Mouse (Mus musculus) MEL (cell line): ENCODE measurements around the gene Rapgef4. TPM values are rescaled to one million over a fixed set of nuclear protein-coding genes. Genes with fewer than 3 reads are reported as not detected.

Source experiments
- DNase-seq: peaks from one replicate; pipeline ENCODE4 v3.0.0; 2011; ENCODE audit warnings: low read depth, low spot score
- H3K27ac ChIP-seq: 2 replicates; pipeline ENCODE4 v1.5.1; 2012; ENCODE audit warnings: low read depth, mild to moderate bottlenecking, control low read depth, low read length, moderate library complexity; ENCODE audit not compliant: control insufficient read depth
- H3K27me3 ChIP-seq, 2 experiments: fragments of 150-350 bp in 1 of 2; sonication (generic) in 1 of 2; 2 replicates each; pipeline ENCODE4 v1.6.1; 2012; ENCODE audit warnings: low read length in 2 of 2, mild to moderate bottlenecking in 2 of 2, improper control_type of control experiment in 1 of 2, moderate library complexity in 1 of 2; ENCODE audit not compliant: insufficient read depth in 2 of 2, control insufficient read depth in 1 of 2
- H3K36me3 ChIP-seq, 2 experiments: 2 replicates each; pipeline ENCODE4 v1.6.1; 2012 to 2014; ENCODE audit warnings: low read length in 2 of 2, improper control_type of control experiment in 1 of 2, inconsistent platforms in 1 of 2, mild to moderate bottlenecking in 1 of 2; ENCODE audit not compliant: insufficient read depth in 2 of 2, control insufficient read depth in 1 of 2
- H3K4me1 ChIP-seq, 2 experiments: fragments of 150-350 bp in 1 of 2; sonication (generic) in 1 of 2; 2 replicates each; pipeline ENCODE4 v1.6.1; 2012; ENCODE audit warnings: low read length in 2 of 2, improper control_type of control experiment in 1 of 2, mild to moderate bottlenecking in 1 of 2; ENCODE audit not compliant: insufficient read depth in 2 of 2, control insufficient read depth in 1 of 2
- H3K4me3 ChIP-seq, 2 experiments: fragments of 150-350 bp in 1 of 2; sonication (generic) in 1 of 2; 2 replicates each; pipeline ENCODE4 v1.5.1; 2012; ENCODE audit warnings: low read depth in 2 of 2, low read length in 2 of 2, mild to moderate bottlenecking in 2 of 2, moderate library complexity in 2 of 2, control low read depth in 1 of 2, improper control_type of control experiment in 1 of 2; ENCODE audit not compliant: control insufficient read depth in 1 of 2, insufficient read depth in 1 of 2
- H3K79me2 ChIP-seq: 2 replicates; pipeline ENCODE4 v1.6.1; 2012; ENCODE audit warnings: mild to moderate bottlenecking, low read length, moderate library complexity; ENCODE audit not compliant: control insufficient read depth, poor library complexity, insufficient read depth
- H3K9ac ChIP-seq: 2 replicates; pipeline ENCODE4 v1.6.1; 2012; ENCODE audit warnings: low read depth, mild to moderate bottlenecking, control low read depth, low read length, moderate library complexity; ENCODE audit not compliant: control insufficient read depth, poor library complexity, severe bottlenecking
- H3K9me3 ChIP-seq: fragments of 150-350 bp; sonication (generic); replicated peaks from 2 replicates; pipeline ENCODE4 v1.6.1; 2012; ENCODE audit warnings: mild to moderate bottlenecking, low read length, improper control_type of control experiment, moderate library complexity; ENCODE audit not compliant: insufficient read depth
- CTCF ChIP-seq, 3 experiments: IDR thresholded peaks in 2 of 3; conservative IDR thresholded peaks in 1 of 3; 2 replicates each; pipeline ENCODE4 v1.5.1; 2011 to 2012; ENCODE audit warnings: low read length in 3 of 3, low read depth in 2 of 3, mild to moderate bottlenecking in 2 of 3, improper control_type of control experiment in 1 of 3, inconsistent platforms in 1 of 3, mixed read lengths in 1 of 3, moderate library complexity in 1 of 3; ENCODE audit not compliant: control insufficient read depth in 1 of 3, insufficient read depth in 1 of 3, poor library complexity in 1 of 3, severe bottlenecking in 1 of 3
- ETS1 ChIP-seq: IDR thresholded peaks from 2 replicates; pipeline ENCODE4 v1.6.1; 2012; ENCODE audit warnings: low read depth, mild to moderate bottlenecking, inconsistent platforms, low read length, improper control_type of control experiment, moderate library complexity
- GATA1 ChIP-seq: IDR thresholded peaks from 2 replicates; pipeline ENCODE4 v1.6.1; 2011; ENCODE audit warnings: low read depth, low read length, improper control_type of control experiment
- MAFK ChIP-seq: IDR thresholded peaks from 2 replicates; pipeline ENCODE4 v1.6.1; 2011; ENCODE audit warnings: low read depth, mild to moderate bottlenecking, low read length, improper control_type of control experiment, borderline replicate concordance
- MAZ ChIP-seq: IDR thresholded peaks from 2 replicates; pipeline ENCODE4 v1.6.1; 2012; ENCODE audit warnings: low read depth, mild to moderate bottlenecking, inconsistent platforms, low read length, improper control_type of control experiment
- NELFE ChIP-seq: IDR thresholded peaks from 2 replicates; pipeline ENCODE4 v1.6.1; 2011; ENCODE audit warnings: low read depth, low read length, improper control_type of control experiment
- RCOR1 ChIP-seq: IDR thresholded peaks from 2 replicates; pipeline ENCODE4 v1.6.1; 2012; ENCODE audit warnings: low read depth, mild to moderate bottlenecking, inconsistent platforms, low read length, improper control_type of control experiment
- SIN3A ChIP-seq: IDR thresholded peaks from 2 replicates; pipeline ENCODE4 v1.6.1; 2012; ENCODE audit warnings: low read length, improper control_type of control experiment, inconsistent platforms
- TAL1 ChIP-seq: IDR thresholded peaks from 2 replicates; pipeline ENCODE4 v1.6.1; 2012; ENCODE audit warnings: mild to moderate bottlenecking, inconsistent platforms, low read length, moderate library complexity, mixed read lengths
- ZNF384 ChIP-seq: IDR thresholded peaks from 2 replicates; pipeline ENCODE4 v1.6.1; 2012; ENCODE audit warnings: low read depth, mild to moderate bottlenecking, inconsistent platforms, low read length, improper control_type of control experiment
- polyA plus RNA-seq, 2 experiments: library from polyadenylated mRNA; stranded (reverse) in 1 of 2; unstranded in 1 of 2; fragments of >175 nt in 1 of 2; fragments of >200 nt in 1 of 2; gene quantifications; 2 replicates each; pipeline versions ENCODE4 v1.2.1 to v1.2.4; 2012; ENCODE audit warnings: low replicate concordance in 2 of 2, low read depth in 1 of 2; ENCODE audit not compliant: insufficient read length in 2 of 2, insufficient read depth in 1 of 2, missing spikeins in 1 of 2
- total RNA-seq: library from RNA; depleted of rRNA; stranded (reverse); fragments of 300-350 nt; gene quantifications from 2 replicates; pipeline ENCODE4 v1.2.3, GENCODE M21; 2012

The Rapgef4 gene
- total and polyA plus RNA-seq, 3 experiments: not detected

DNA sequence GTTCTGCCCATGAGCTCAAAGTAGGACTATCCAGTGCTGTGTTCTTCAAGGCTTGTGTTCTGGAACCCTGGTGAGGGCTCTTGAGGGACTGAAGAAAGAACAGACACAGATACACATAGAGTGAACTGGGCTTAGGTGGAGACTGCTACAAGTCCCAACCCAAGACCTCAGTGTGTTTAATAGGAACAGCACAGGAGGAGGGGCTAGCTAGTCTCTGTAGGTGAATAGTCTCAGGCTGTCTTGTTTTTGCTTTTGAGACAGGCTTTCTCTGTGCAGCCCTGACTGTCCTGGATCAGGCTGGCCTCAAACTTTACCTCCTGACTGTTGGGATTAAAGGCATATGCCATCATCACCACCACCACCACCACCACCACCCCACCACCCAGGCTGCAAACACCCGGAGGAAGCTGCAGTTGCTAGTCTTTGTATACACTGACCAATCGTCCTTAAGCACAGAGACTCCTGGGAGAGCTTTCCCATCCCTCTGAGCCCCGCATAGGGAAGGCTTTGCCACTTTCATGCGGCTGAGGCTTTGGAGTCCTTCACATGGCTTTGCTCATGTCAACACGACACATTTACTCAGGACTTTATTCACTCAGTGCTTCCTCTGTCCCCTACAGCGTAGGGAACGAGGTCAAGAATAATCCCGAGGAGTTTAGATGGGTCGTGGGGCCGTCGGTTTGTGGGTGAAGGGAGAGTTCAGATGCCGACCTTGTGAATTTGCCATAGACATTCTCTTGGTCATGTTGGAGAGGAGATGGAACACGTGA is 22.9 kb downstream of the Rapgef4 start:
- Histone ChIP-seq H3K79me2 (no peaks in the 10 kb centered on the region), H3K27me3 (peaks cover 0 to 3% of the 10 kb centered on the region in 2 experiments; a peak in 2 of 4 replicates), H3K36me3 (no peaks in the 10 kb centered on the region), H3K9ac (no peak overlapping the region), H3K4me1 (no peaks in the 10 kb centered on the region), H3K4me3 (no peak overlapping the region), H3K27ac (no peak overlapping the region), H3K9me3 (no peaks in the 10 kb centered on the region)
- no peak for DNase-seq
- TF ChIP-seq MAZ (no peak), TAL1 (no peak), RCOR1 (no peak), GATA1 (no peak)

GRCm38 (mm10) chr2:72005051-72005450 is 24.0 kb downstream of the Rapgef4 start:
- no peak overlapping the region for H3K27ac ChIP-seq
- TF ChIP-seq MAFK (no peak), ETS1 (no peak), SIN3A (no peak), CTCF (IDR thresholded peaks at IDR 0.05 in 2 of 3, conservative IDR thresholded peaks at IDR 0.05 in 1 of 3; ENCODE audit: control insufficient read depth in 1 of 3, insufficient read depth in 1 of 3, low read depth in 2 of 3, low read length in 3 of 3, poor library complexity in 1 of 3, severe bottlenecking in 1 of 3) (no peak)
- H3K27me3 ChIP-seq: peaks cover 0 to 3% of the 10 kb centered on the region in 2 experiments; a peak in 2 of 4 replicates
- H3K79me2 ChIP-seq: no peaks in the 10 kb centered on the region
- H3K4me3 ChIP-seq: no peak overlapping the region
- H3K9ac ChIP-seq: no peak overlapping the region
- H3K4me1 ChIP-seq: no peaks in the 10 kb centered on the region
- no peaks in the 10 kb centered on the region for H3K9me3 ChIP-seq
- H3K36me3 ChIP-seq: no peaks in the 10 kb centered on the region
- no peak for DNase-seq

DNA sequence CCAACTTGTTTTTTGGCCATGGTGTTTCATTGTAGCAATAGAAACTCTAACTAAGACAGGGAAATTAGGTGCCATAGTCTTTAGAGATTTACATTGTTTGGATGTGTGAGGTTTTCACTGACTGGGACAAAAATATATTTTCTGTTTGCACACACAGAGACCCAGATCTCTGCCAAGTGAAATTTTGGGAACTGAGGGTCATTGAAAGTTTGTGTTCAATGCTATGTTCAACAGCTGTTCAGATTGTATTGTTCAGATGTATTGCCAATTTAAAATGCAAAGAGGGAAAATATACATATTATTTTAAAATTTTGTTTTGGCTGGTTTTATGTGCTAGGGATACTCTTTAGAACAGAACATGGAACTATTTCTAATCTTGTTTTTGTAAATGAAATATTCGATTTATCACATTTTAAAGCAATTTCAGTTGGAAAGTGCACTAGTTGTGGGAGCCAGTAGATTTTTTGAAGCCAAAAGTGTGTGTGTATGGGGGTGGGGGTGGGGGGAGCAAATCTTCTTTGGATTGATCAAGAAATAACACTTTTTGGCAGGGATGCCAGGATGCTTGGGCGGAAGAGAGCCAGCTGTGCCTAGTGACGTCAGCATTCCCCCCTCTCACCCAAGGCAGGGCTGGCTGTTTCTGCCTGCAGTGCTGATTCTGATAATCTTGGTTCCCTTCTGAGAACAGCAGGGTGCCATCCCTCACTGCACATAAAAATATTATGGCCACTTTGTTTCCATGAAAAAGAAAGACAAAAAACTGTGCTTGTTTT is 28.6 kb downstream of the Rapgef4 start:
- Histone ChIP-seq H3K27ac (no peak overlapping the region), H3K4me1 (no peaks in the 10 kb centered on the region), H3K79me2 (no peaks in the 10 kb centered on the region), H3K9ac (no peak overlapping the region), H3K27me3 (peaks cover 4 to 6% of the 10 kb centered on the region in 2 experiments), H3K4me3 (no peak overlapping the region), H3K36me3 (no peaks in the 10 kb centered on the region), H3K9me3 (no peaks in the 10 kb centered on the region)
- DNase-seq: no peak
- TF ChIP-seq ZNF384 (no peak), SIN3A (no peak), NELFE (no peak)
